Mouse (Mus musculus) left cerebral cortex, adult 6 months (tissue): ENCODE measurements around the gene Psmb11. TPM values are rescaled to one million over a fixed set of nuclear protein-coding genes. Genes with fewer than 3 reads are reported as not detected.

Experiments
- long read RNA-seq, 2 experiments: library from polyadenylated mRNA; unstranded; transcript quantifications; one replicate each; pipeline ENCODE4 v2.0.0; 2019 to 2020
- polyA plus RNA-seq: library from polyadenylated mRNA; unstranded; fragments of <200 nt; fragmentation: Nextera tagmentation; gene quantifications from 2 replicates; pipeline ENCODE4 v1.2.3, GENCODE M21; 2021

Gene Psmb11
- 0.05 and 0.11 TPM in 2 replicates for polyA plus RNA-seq
- long read RNA-seq, experiment 1: 0 reads
- long read RNA-seq, experiment 2: 0 reads

GRCm38 (mm10) chr14:54621133-54621532 lies at the start of gene Psmb11:
TSS of gene Psmb11 (plus strand) at chr14:54621433.

GRCm38 (mm10) chr14:54577089-54577982 lies 43.9 kb upstream of the Psmb11 start, which contains the start of gene Ajuba:
TSS of gene Ajuba (minus strand) at chr14:54577558.

GRCm38 (mm10) chr14:54605752-54606321 lies 15.4 kb upstream of the Psmb11 start, which contains the start of gene 4931414P19Rik:
TSS of gene 4931414P19Rik (minus strand) at chr14:54605993.

GRCm38 (mm10) chr14:54617897-54618365 lies 3.3 kb upstream of the Psmb11 start, which contains the start of gene Psmb5:
TSS of gene Psmb5 (minus strand) at chr14:54618022.

GRCm38 (mm10) chr14:54640946-54641304 lies 19.7 kb downstream of the Psmb11 start, which contains the start of gene Gm17606:
TSS of gene Gm17606 (plus strand) at chr14:54640952.

GRCm38 (mm10) chr14:54641305-54641969 lies 20.2 kb downstream of the Psmb11 start, which contains the start of gene Cdh24:
TSS of gene Cdh24 (minus strand) at chr14:54641364.

Other genes with a start within 250 kb of the Psmb11 start
- 1.0 and 2.1 TPM in 2 replicates for gene Slc7a7, start 203.7 kb upstream of the Psmb11 start, polyA plus RNA-seq
- 395 and 463 TPM in 2 replicates for gene Mrpl52, start 194.5 kb upstream of the Psmb11 start, polyA plus RNA-seq
- 2.3 and 6.2 TPM in 2 replicates for gene Mmp14, start 189.8 kb upstream of the Psmb11 start, polyA plus RNA-seq
- gene Lrp10, start 157.3 kb upstream of the Psmb11 start, polyA plus RNA-seq: 7.2 and 18.6 TPM in 2 replicates
- 8.8 and 13.8 TPM in 2 replicates for gene Rem2, start 145.3 kb upstream of the Psmb11 start, polyA plus RNA-seq
- gene Prmt5, start 103.9 kb upstream of the Psmb11 start, polyA plus RNA-seq: 32.7 and 35.9 TPM in 2 replicates
- 3.4 and 4.0 TPM in 2 replicates for gene Haus4, start 66.8 kb upstream of the Psmb11 start, polyA plus RNA-seq
- gene Ajuba, start 43.9 kb upstream of the Psmb11 start, polyA plus RNA-seq: 0.34 and 0.49 TPM in 2 replicates
- 1.6 and 3.0 TPM in 2 replicates for gene 4931414P19Rik, start 15.4 kb upstream of the Psmb11 start, polyA plus RNA-seq
- gene Psmb5, start 3.4 kb upstream of the Psmb11 start, polyA plus RNA-seq: 598 and 663 TPM in 2 replicates
- not detected in 2 replicates for gene Gm17606, start 19.5 kb downstream of the Psmb11 start, polyA plus RNA-seq
- gene Cdh24, start 19.9 kb downstream of the Psmb11 start, polyA plus RNA-seq: 0.64 and 0.83 TPM in 2 replicates
- gene 1700123O20Rik, start 64.8 kb downstream of the Psmb11 start, polyA plus RNA-seq: 44.0 and 47.2 TPM in 2 replicates
- 28.3 and 32.9 TPM in 2 replicates for gene Acin1, start 65.5 kb downstream of the Psmb11 start, polyA plus RNA-seq
- not detected in 2 replicates for gene Gm29776, start 77.4 kb downstream of the Psmb11 start, polyA plus RNA-seq
- gene Cebpe, start 90.7 kb downstream of the Psmb11 start, polyA plus RNA-seq: not detected in 2 replicates
- gene Slc7a8, start 160.5 kb downstream of the Psmb11 start, polyA plus RNA-seq: 17.7 and 25.0 TPM in 2 replicates
- 0.10 TPM in 1 of 2 replicates, not detected in the other for gene Rnf212b, start 192.7 kb downstream of the Psmb11 start, polyA plus RNA-seq
- gene Homez, start 249.5 kb downstream of the Psmb11 start, polyA plus RNA-seq: 5.8 and 7.3 TPM in 2 replicates